Mouse (Mus musculus) olfactory bulb, adult 2 months (tissue): Measurements from ENCODE around the gene Phf10. TPM values are rescaled to one million over a fixed set of nuclear protein-coding genes. Genes with fewer than 3 reads are reported as not detected.
"Not testable (repeated sequence)": the region's sequence is repeated elsewhere in the genome, so short reads cannot be mapped to it uniquely, and the experiment has no call there.

ENCODE experiments used
- H3K27ac ChIP-seq: fragments of 200-500 bp; 2 replicates; pipeline ENCODE4 v1.5.1; 2012; ENCODE audit warnings: low read depth, low read length; ENCODE audit not compliant: insufficient read depth
- H3K4me1 ChIP-seq: fragments of 200-500 bp; 2 replicates; pipeline ENCODE4 v1.6.1; 2012; ENCODE audit warnings: low read length; ENCODE audit not compliant: control insufficient read depth, insufficient read depth
- H3K4me3 ChIP-seq: fragments of 200-500 bp; 2 replicates; pipeline ENCODE4 v1.5.1; 2012; ENCODE audit warnings: mild to moderate bottlenecking, low read depth, low read length, moderate library complexity; ENCODE audit not compliant: insufficient read depth
- CTCF ChIP-seq: fragments of 200-500 bp; IDR thresholded peaks from 2 replicates; pipeline ENCODE4 v1.5.1; 2012; ENCODE audit warnings: low read depth, mild to moderate bottlenecking, low read length, moderate library complexity; ENCODE audit not compliant: insufficient read depth
- POLR2A ChIP-seq: fragments of 200-500 bp; IDR thresholded peaks from 2 replicates; pipeline ENCODE4 v1.6.1; 2012; ENCODE audit warnings: mild to moderate bottlenecking, low read depth, low read length, moderate library complexity; ENCODE audit not compliant: insufficient read depth
- WGBS: fragments of 180-500 bp; shearing (Covaris S2); methylation state at CpG from one replicate; pipeline ENCODE4 v1.1.7; 2018; 5-methylcytosine and 5-hydroxymethylcytosine counted together
- polyA plus RNA-seq: library from polyadenylated mRNA; stranded (reverse); fragments of >200 nt; gene quantifications from 2 replicates; pipeline ENCODE4 v1.2.4, GENCODE M21; 2012; ENCODE audit warnings: low replicate concordance; ENCODE audit not compliant: missing spikeins, insufficient read depth, insufficient read length

Gene Phf10
- polyA plus RNA-seq, 1 experiment = not detected

- no peak for TF ChIP-seq POLR2A
- TF ChIP-seq CTCF = no peak
- Histone ChIP-seq H3K4me1 (peaks cover 3% of the 10 kb centered on the region; the same call in 1 of the 2 replicates), H3K27ac (no peak overlapping the region), H3K4me3 (peak overlapping the region; percentile 93)
- WGBS = under 1% methylated on average over 23 of the region's 23 CpGs
Measured at GRCm38 (mm10) chr17:14960520-14960919, 553 bp downstream of the Phf10 start.

- no peak overlapping the region for H3K27ac ChIP-seq
- peaks cover 3% of the 10 kb centered on the region; the same call in 1 of the 2 replicates for H3K4me1 ChIP-seq
- H3K4me3 ChIP-seq = no peak overlapping the region
- TF ChIP-seq POLR2A (no peak), CTCF (no peak)
- WGBS = 7% methylated on average over 3 of the region's 3 CpGs
Measured at GRCm38 (mm10) chr17:14959979-14960378, 1.1 kb downstream of the Phf10 start.

DNA sequence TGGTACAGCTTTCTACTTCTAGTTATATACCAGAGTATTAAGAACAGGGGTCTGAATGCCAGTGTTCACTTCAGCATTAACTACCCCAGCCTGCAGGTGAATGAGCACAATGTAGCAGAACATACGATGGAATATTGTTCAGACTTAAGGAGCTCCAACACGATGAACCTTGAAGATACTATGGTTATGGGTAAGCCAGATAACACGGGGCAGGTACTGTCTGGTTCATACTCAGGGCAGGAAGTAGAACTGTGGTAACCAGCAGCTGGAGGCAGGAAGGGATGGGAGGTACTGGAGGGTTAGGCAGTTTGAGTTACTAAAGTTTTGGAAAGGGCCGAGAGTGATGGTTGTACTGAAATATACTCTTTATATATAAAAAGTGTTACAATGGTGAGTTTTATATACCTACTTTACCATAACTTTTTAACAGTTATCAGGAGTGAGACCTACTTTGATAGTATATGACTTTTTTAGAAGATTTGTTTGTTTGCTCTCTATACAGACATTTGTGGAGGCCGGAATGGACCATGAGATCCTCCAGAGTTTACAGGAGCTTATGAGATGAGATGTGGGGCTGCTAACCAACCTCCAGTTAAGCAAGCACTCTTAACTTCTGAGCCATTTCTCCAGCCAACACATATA is 2.3 kb downstream of the Phf10 start:
- H3K4me1 ChIP-seq = peaks cover 3% of the 10 kb centered on the region; the same call in 1 of the 2 replicates
- no peak overlapping the region for H3K4me3 ChIP-seq
- H3K27ac ChIP-seq = no peak overlapping the region
- TF ChIP-seq POLR2A = no peak
- TF ChIP-seq CTCF = no peak
- WGBS = 88% methylated on average over 5 of the region's 5 CpGs

GRCm38 (mm10) chr17:14953452-14953851 is 7.6 kb downstream of the Phf10 start:
- TF ChIP-seq CTCF (no peak), POLR2A (no peak)
- Histone ChIP-seq H3K4me1 (no peaks in the 10 kb centered on the region), H3K27ac (no peak overlapping the region), H3K4me3 (no peak overlapping the region)
- 91% methylated on average over 8 of the region's 8 CpGs for WGBS

DNA sequence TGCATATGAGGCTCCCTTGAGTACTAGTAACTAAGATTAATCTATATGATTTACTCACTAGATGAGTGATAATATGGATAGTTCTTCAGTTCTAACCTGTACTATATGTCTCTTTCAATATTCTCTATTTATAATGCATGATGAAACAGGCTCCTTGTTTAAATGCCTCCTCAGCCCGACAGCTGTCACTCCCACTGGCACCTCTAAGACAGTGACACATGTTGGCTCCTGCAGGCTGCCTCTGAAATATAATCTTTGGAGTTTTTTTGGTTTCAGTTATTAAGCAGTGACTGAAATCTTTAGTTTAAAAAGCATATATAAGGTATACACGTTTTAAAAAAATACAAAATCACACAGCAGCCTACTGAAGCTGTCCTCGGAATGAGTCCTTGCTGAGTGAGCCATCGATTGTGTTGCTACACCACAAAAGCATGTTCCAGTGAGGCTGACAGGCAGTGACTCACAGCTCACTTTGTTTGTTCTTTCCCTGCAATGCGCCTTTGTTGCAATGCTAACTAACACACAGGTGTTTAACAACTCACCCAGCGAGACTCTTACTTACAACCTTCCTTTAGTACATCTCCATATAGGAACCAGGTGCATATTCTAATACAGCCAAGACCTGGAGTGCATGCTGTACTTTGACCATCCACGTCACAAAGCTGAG is 11.8 kb downstream of the Phf10 start:
- WGBS = 61% methylated on average over 7 of the region's 7 CpGs
- TF ChIP-seq POLR2A = no peak
- no peak for TF ChIP-seq CTCF
- H3K4me3 ChIP-seq = no peak overlapping the region
- H3K27ac ChIP-seq = peak overlapping the region; percentile 57; the same call in 1 of the 2 replicates
- no peaks in the 10 kb centered on the region for H3K4me1 ChIP-seq

- Histone ChIP-seq H3K27ac (no peak overlapping the region), H3K4me1 (peaks cover 13% of the 10 kb centered on the region), H3K4me3 (no peak overlapping the region)
- WGBS = 97% methylated on average over 1 of the region's 1 CpGs
- no peak for TF ChIP-seq CTCF
- no peak for TF ChIP-seq POLR2A
Measured at GRCm38 (mm10) chr17:14944551-14944950, 16.5 kb downstream of the Phf10 start.

GRCm38 (mm10) chr17:14943729-14944059 is 17.4 kb downstream of the Phf10 start:
- Histone ChIP-seq H3K4me3 (peak overlapping the region; percentile 65), H3K27ac (no peak overlapping the region), H3K4me1 (peaks cover 13% of the 10 kb centered on the region)
- 11% methylated on average over 16 of the region's 16 CpGs for WGBS
- TF ChIP-seq CTCF (no peak), POLR2A (no peak)

DNA sequence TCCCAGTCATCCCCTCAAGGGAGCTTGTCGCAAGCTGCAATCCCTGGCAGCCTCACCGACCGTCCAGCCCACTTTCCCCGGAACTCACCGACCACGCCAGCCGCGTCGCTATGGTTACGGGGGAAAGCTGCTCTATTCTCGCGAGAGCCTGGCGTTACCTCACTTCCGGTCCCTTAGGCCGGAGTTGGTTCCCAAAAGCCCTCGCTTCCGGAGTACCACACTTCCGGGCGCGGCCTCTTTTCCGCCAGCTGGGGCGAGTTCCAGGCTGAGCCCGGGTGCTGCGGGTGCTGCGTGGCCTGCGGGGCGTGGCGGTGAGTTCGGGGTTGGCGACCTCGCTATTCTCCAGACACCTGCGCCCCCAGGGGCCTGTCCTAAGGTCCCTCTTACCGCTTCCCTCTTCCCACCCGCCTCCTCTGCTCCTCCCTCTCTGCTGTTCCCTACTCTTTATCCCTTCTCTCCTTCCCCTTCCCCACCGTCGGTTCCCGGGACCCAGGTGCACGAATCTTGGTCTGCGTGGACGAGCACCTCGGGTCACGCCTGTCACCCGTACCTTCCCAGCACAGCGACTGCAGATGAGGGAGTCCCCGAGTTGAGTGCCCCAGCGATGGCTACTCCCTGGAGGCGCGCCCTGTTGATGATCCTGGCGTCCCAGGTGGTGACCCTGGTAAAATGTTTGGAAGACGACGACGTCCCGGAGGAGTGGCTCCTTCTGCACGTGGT is 17.9 kb downstream of the Phf10 start, which contains the start of the genes Wdr27 and 1600012H06Rik:
Gene Wdr27, minus strand, starts transcription at position 150 of the 720 bp plus-strand sequence.
Gene 1600012H06Rik, plus strand, starts transcription at position 176 of the 720 bp plus-strand sequence.
- WGBS = under 1% methylated on average over 54 of the region's 54 CpGs
- peak within 1 kb of the TSS; percentile 65 for H3K4me3 ChIP-seq
- H3K27ac ChIP-seq = 0 out of 2 replicates have a peak within 1 kb of the TSS, but pooled peaks have one; percentile 9
- H3K4me1 ChIP-seq = peaks cover 13% of the 10 kb centered on the region
- TF ChIP-seq CTCF (no peak), POLR2A (peak; percentile 58)

GRCm38 (mm10) chr17:14942181-14942580 is 18.9 kb downstream of the Phf10 start:
- H3K27ac ChIP-seq = not testable (repeated sequence)

More at GRCm38 (mm10) chr17:14942181-14942580, 18.9 kb downstream of the Phf10 start:
- WGBS = 53% methylated on average over 6 of the region's 6 CpGs
- peaks cover 13% of the 10 kb centered on the region for H3K4me1 ChIP-seq
- H3K4me3 ChIP-seq = peak overlapping the region; percentile 18
